Mouse (Mus musculus) liver, embryonic 14.5 days (tissue): ENCODE measurements around the gene Vmn1r6. TPM values are rescaled to one million over a fixed set of nuclear protein-coding genes. Genes with fewer than 3 reads are reported as not detected.
"Not testable (repeated sequence)": the region's sequence is repeated elsewhere in the genome, so short reads cannot be mapped to it uniquely, and the experiment has no call there.

Source experiments
- ATAC-seq: fragments of 200-750 bp; cut with Nextera tagmentation; 2 replicates; pipeline ENCODE4 v1.8.0; 2017; ENCODE audit warnings: moderate number of reproducible peaks, mild to moderate bottlenecking, moderate library complexity; ENCODE audit not compliant: insufficient read depth
- DNase-seq, 3 experiments: peaks; one replicate each; pipeline ENCODE4 v3.0.0-alpha.2; 2012 to 2013; ENCODE audit warnings: low read depth in 3 of 3, low spot score in 3 of 3
- H3K27ac ChIP-seq: fragments of 300-500 bp; sonication (generic); 2 replicates; pipeline ENCODE4 v1.5.1; 2014; ENCODE audit warnings: moderate library complexity, mild to moderate bottlenecking, control low read depth, inconsistent platforms
- H3K27me3 ChIP-seq: fragments of 300-500 bp; sonication (generic); 2 replicates; pipeline ENCODE4 v1.6.1; 2014; ENCODE audit warnings: mild to moderate bottlenecking, low read length, moderate library complexity; ENCODE audit not compliant: control insufficient read depth, insufficient read depth
- H3K36me3 ChIP-seq: fragments of 300-500 bp; sonication (generic); replicated peaks from 2 replicates; pipeline ENCODE4 v1.6.1; 2014; ENCODE audit warnings: low read depth; ENCODE audit not compliant: control insufficient read depth, insufficient read depth
- H3K4me1 ChIP-seq, 2 experiments: fragments of 200-500 bp in 1 of 2; fragments of 300-500 bp in 1 of 2; sonication (generic) in 1 of 2; replicated peaks; 2 replicates each; pipeline ENCODE4 v1.6.1; 2012 to 2014; ENCODE audit warnings: antibody characterized with exemption in 1 of 2, inconsistent platforms in 1 of 2, low read length in 1 of 2; ENCODE audit not compliant: control insufficient read depth in 2 of 2, insufficient read depth in 2 of 2
- H3K4me2 ChIP-seq: fragments of 300-500 bp; sonication (generic); 2 replicates; pipeline ENCODE4 v1.6.1; 2014; ENCODE audit warnings: low read depth, mild to moderate bottlenecking, control low read depth, moderate library complexity
- H3K4me3 ChIP-seq, 2 experiments: fragments of 200-500 bp in 1 of 2; fragments of 300-500 bp in 1 of 2; sonication (generic) in 1 of 2; 2 replicates each; pipeline ENCODE4 v1.5.1; 2012 to 2014; ENCODE audit warnings: low read depth in 2 of 2, low read length in 2 of 2, mild to moderate bottlenecking in 2 of 2, control low read depth in 1 of 2, inconsistent platforms in 1 of 2, moderate library complexity in 1 of 2; ENCODE audit not compliant: insufficient read depth in 1 of 2
- H3K9ac ChIP-seq: fragments of 300-500 bp; sonication (generic); replicated peaks from 2 replicates; pipeline ENCODE4 v1.6.1; 2014; ENCODE audit warnings: mild to moderate bottlenecking, control low read depth, moderate library complexity
- H3K9me3 ChIP-seq: fragments of 300-500 bp; sonication (generic); 2 replicates; pipeline ENCODE4 v1.6.1; 2016; ENCODE audit warnings: low read length, mixed read lengths; ENCODE audit not compliant: control insufficient read depth
- CTCF ChIP-seq: IDR thresholded peaks from 2 replicates; pipeline ENCODE4 v1.5.1; 2016; ENCODE audit warnings: antibody characterized with exemption, low read depth, control low read depth
- EP300 ChIP-seq: IDR thresholded peaks from 2 replicates; pipeline ENCODE4 v1.6.1; 2016; ENCODE audit warnings: antibody characterized with exemption, low read depth
- WGBS: fragments of 180-500 bp; shearing (Covaris S2); extraction: QIAGEN DNeasy Blood & Tissue Kit; methylation state at CpG from one replicate; pipeline ENCODE4 v1.1.7; 2014; ENCODE audit not compliant: insufficient replicate concordance; 5-methylcytosine and 5-hydroxymethylcytosine counted together
- polyA plus RNA-seq, 2 experiments: library from polyadenylated mRNA; depleted of rRNA in 1 of 2; stranded (reverse) in 1 of 2; unstranded in 1 of 2; fragments of >200 nt; fragmentation: Nextera tagmentation in 1 of 2; extraction: Ambion mirVana in 1 of 2; gene quantifications; 2 replicates each; pipeline versions ENCODE4 v1.2.1 to v1.2.3; 2012 to 2014

Gene Vmn1r6
- polyA plus RNA-seq (2012; rRNA removed) (not detected in 2 replicates), polyA plus RNA-seq (2014; fragmentation: Nextera tagmentation; extraction: Ambion mirVana) (not detected in 2 replicates)

DNA sequence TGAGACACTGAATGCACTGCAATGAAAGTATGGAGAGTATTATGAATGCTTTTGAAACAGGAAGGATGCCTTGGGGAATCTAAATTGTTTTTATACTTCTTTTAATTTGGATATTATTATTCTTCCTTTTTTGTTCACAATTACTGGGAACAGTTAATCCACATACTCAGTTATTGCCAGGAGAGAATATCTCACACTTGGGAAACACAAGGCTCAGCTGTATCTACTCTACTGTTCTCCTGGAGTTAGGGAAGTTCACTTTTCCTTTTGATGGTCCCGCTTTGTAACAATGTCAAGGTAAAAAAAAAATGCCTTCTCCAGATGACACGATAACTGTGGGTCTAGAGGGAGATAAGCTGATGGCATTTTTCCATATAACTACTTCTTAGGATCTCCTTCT is at the start of gene Vmn1r6:
Vmn1r6 (plus strand) TSS at position 301 of the 400 bp plus-strand sequence.
- Histone ChIP-seq H3K4me3 (no peak within 1 kb of the TSS), H3K27me3 (no peaks in the 10 kb centered on the region), H3K27ac (no peak within 1 kb of the TSS), H3K9me3 (no peaks in the 10 kb centered on the region), H3K9ac (no peak within 1 kb of the TSS), H3K36me3 (no peaks in the 10 kb centered on the region), H3K4me1 (no peaks in the 10 kb centered on the region), H3K4me2 (no peak within 1 kb of the TSS)
- 46% methylated on average over 2 of the region's 2 CpGs for WGBS
- DNase-seq (no peak), ATAC-seq (no peak)
- TF ChIP-seq CTCF, result no peak
- no peak for TF ChIP-seq EP300

DNA sequence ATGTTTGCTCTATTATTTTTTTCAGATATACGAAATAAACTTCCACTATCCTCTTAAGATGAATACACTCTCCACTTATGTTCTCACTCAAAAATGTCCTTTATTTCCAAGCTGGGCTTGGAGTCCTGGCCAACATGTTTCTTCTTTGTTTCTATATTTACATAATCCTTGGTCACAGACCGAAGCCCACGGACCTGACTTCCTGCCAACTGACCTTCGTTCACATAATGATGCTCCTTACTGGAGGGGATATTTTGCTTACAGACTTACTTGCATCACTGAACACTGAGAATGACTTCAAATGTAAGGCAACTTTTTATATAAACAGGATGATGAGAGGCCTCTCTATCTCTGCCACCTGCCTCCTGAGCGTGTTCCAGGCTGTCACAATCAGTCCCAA is 40.6 kb upstream of the Vmn1r6 start:
- TF ChIP-seq EP300, result no peak
- TF ChIP-seq CTCF, result no peak
- H3K9ac ChIP-seq, result no peak overlapping the region
- H3K4me1 ChIP-seq, result no peaks in the 10 kb centered on the region
- H3K27me3 ChIP-seq, result no peaks in the 10 kb centered on the region
- no peak for ATAC-seq
- H3K4me2 ChIP-seq, result no peak overlapping the region
- no peaks in the 10 kb centered on the region for H3K9me3 ChIP-seq
- no peaks in the 10 kb centered on the region for H3K36me3 ChIP-seq
- no peak overlapping the region for H3K27ac ChIP-seq
- no peak overlapping the region for H3K4me3 ChIP-seq
- WGBS, result 52% methylated on average over 5 of the region's 5 CpGs
- no peak for DNase-seq

GRCm38 (mm10) chr6:56969973-56970372 is 27.1 kb upstream of the Vmn1r6 start, which contains the start of gene Vmn1r5:
Vmn1r5 (plus strand) TSS chr6:56970273.
- no peak within 1 kb of the TSS for H3K9ac ChIP-seq
- TF ChIP-seq EP300 (no peak), CTCF (no peak)
- no peak within 1 kb of the TSS for H3K27ac ChIP-seq
- no peak within 1 kb of the TSS for H3K4me2 ChIP-seq
- ATAC-seq (no peak), DNase-seq (no peak)
- H3K9me3 ChIP-seq, result no peaks in the 10 kb centered on the region
- H3K4me1 ChIP-seq, result no peaks in the 10 kb centered on the region
- no peaks in the 10 kb centered on the region for H3K36me3 ChIP-seq
- no peaks in the 10 kb centered on the region for H3K27me3 ChIP-seq
- H3K4me3 ChIP-seq, result no peak within 1 kb of the TSS

- WGBS, result 59% methylated on average over 2 of the region's 2 CpGs
- H3K9ac ChIP-seq, H3K4me3 ChIP-seq, H3K4me1 ChIP-seq, H3K4me2 ChIP-seq, H3K27me3 ChIP-seq, DNase-seq, H3K36me3 ChIP-seq, H3K27ac ChIP-seq, ATAC-seq, H3K9me3 ChIP-seq: not testable (repeated sequence)
Measured at GRCm38 (mm10) chr6:57025224-57025623, 28.2 kb downstream of the Vmn1r6 start, which contains the start of gene Vmn1r7. Vmn1r7 (minus strand) TSS chr6:57025324.

DNA sequence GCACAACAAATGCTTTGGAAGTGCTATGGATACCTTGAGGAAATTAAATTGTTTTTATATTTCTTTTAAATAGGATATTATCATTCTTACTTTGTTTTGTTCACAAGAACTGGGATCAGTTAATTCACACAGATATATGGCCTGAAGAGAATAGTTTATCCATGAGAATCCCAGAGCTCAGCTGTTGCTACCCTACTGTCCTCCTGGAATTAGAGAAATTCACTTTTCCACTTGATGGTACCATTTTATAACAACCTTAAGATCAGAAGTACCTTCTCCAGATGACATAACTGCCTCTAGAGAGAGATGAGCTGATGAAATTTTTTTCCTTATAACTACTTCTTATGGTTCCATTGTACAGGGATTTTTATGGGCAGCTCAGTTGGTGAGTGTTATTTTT is 34.9 kb downstream of the Vmn1r6 start, which contains the start of gene Vmn1r8:
Vmn1r8 (plus strand) TSS at position 301 of the 400 bp plus-strand sequence.
- no peak for DNase-seq
- H3K4me2 ChIP-seq, result no peak within 1 kb of the TSS
- no peak for ATAC-seq
- H3K27me3 ChIP-seq, result no peaks in the 10 kb centered on the region
- no peak for TF ChIP-seq EP300
- TF ChIP-seq CTCF, result no peak
- no peaks in the 10 kb centered on the region for H3K36me3 ChIP-seq
- H3K4me1 ChIP-seq, result no peaks in the 10 kb centered on the region
- no peak within 1 kb of the TSS for H3K4me3 ChIP-seq
- no peak within 1 kb of the TSS for H3K9ac ChIP-seq
- no peaks in the 10 kb centered on the region for H3K9me3 ChIP-seq
- H3K27ac ChIP-seq, result no peak within 1 kb of the TSS
